Mouse (Mus musculus): ENCODE measurements around the gene Mfn1. TPM values are rescaled to one million over a fixed set of nuclear protein-coding genes. Genes with fewer than 3 reads are reported as not detected.

Mfn1 gene
- total and polyA plus RNA-seq, 3 experiments, result 16.6 to 27.4 (median 25.6) TPM

GRCm38 (mm10) chr3:32616006-32616330, 86.7 kb downstream of the Mfn1 start:
- DNase-seq (ENCODE audit: extremely low read depth), result no peak
- dilution Hi-C loops (cut with MboI; ENCODE audit: extremely low pct_ligation_motif_present, extremely low pct_unique_long_range_greater_than_20kb, low sequenced_read_pairs), result no loop called here
- H3K27ac ChIP-seq (ENCODE audit: insufficient read depth, low read depth), result no peak overlapping the region

GRCm38 (mm10) chr3:32616331-32617052, 87.2 kb downstream of the Mfn1 start, which contains the start of gene Gnb4:
Gnb4 (minus strand) TSS chr3:32616585.
- no peak within 1 kb of the TSS for H3K27ac ChIP-seq (ENCODE audit: insufficient read depth, low read depth)
- H3K9me3 ChIP-seq (replicated peaks; ENCODE audit: low read length), result no peaks in the 10 kb centered on the region
- H3K79me2 ChIP-seq (replicated peaks; ENCODE audit: control insufficient read depth, extremely low read depth, insufficient read depth, poor library complexity, severe bottlenecking), result 0 out of 2 replicates have a peak, but pooled peaks cover 2% of the 10 kb centered on the region
- in situ Hi-C loops (cut with MboI; ENCODE audit: low pct_ligation_motif_present, low pct_unique_long_range_greater_than_20kb, low sequenced_read_pairs) (no loop called here), dilution Hi-C loops (cut with MboI; ENCODE audit: extremely low pct_ligation_motif_present, extremely low pct_unique_long_range_greater_than_20kb, low sequenced_read_pairs) (no loop called here)
- peak within 1 kb of the TSS in 2 of 3 experiments; percentile 13 to 65 for H3K4me3 ChIP-seq (replicated peaks in 1 of 3; ENCODE audit: low read depth in 2 of 3, low read length in 2 of 3, poor library complexity in 1 of 3)
- peak within 1 kb of the TSS; percentile 10 for H3K9ac ChIP-seq (ENCODE audit: insufficient read depth, low read depth)
- DNase-seq (ENCODE audit: extremely low read depth), result no peak
- H3K4me1 ChIP-seq (ENCODE audit: control insufficient read depth in 1 of 2, insufficient read depth in 2 of 2), result peaks cover 7 to 16% of the 10 kb centered on the region in 2 experiments
- TF ChIP-seq KAT2A (IDR thresholded peaks at IDR 0.05; ENCODE audit: insufficient replicate concordance, low read length), result no peak
- no peak for TF ChIP-seq NRF1 (IDR thresholded peaks at IDR 0.05; ENCODE audit: low read depth, low read length)
- no peak for TF ChIP-seq EP300 (IDR thresholded peaks at IDR 0.05; ENCODE audit: low read length)
- TF ChIP-seq UBTF (IDR thresholded peaks at IDR 0.05; ENCODE audit: low read depth, low read length), result no peak
- no peak for TF ChIP-seq SIN3A (IDR thresholded peaks at IDR 0.05; ENCODE audit: low read length)
- no peak for TF ChIP-seq ZMIZ1 (IDR thresholded peaks at IDR 0.05; ENCODE audit: low read depth, low read length)
- TF ChIP-seq CHD1 (IDR thresholded peaks at IDR 0.05; ENCODE audit: low read depth, low read length), result no peak
- TF ChIP-seq ZC3H11A (IDR thresholded peaks at IDR 0.05; ENCODE audit: low read depth, low read length), result no peak
- no peak for TF ChIP-seq MAFK (IDR thresholded peaks at IDR 0.05; ENCODE audit: insufficient replicate concordance, low read length)
- no peak for TF ChIP-seq CHD2 (IDR thresholded peaks at IDR 0.05; ENCODE audit: low read length)
- TF ChIP-seq ELF1 (IDR thresholded peaks at IDR 0.05; ENCODE audit: low read depth, low read length), result no peak
- TF ChIP-seq POLR2AphosphoS2 (IDR thresholded peaks at IDR 0.05; ENCODE audit: low read depth, low read length), result no peak
- TF ChIP-seq ETS1 (conservative IDR thresholded peaks at IDR 0.05; ENCODE audit: low read depth, low read length), result no peak
- no peak for TF ChIP-seq MYC (IDR thresholded peaks at IDR 0.05; ENCODE audit: low read depth, low read length)
- no peak for TF ChIP-seq SMC3 (IDR thresholded peaks at IDR 0.05; ENCODE audit: low read depth, low read length)
- H3K4me2 ChIP-seq (ENCODE audit: insufficient read depth, low read depth, poor library complexity, severe bottlenecking), result peak within 1 kb of the TSS; percentile 95
- no peaks in the 10 kb centered on the region for H3K36me3 ChIP-seq (replicated peaks in 1 of 2; ENCODE audit: control insufficient read depth in 1 of 2, insufficient read depth in 1 of 2, low read length in 1 of 2)
- no peaks in the 10 kb centered on the region for H3K27me3 ChIP-seq (replicated peaks)

More at GRCm38 (mm10) chr3:32616006-32616330, 86.7 kb downstream of the Mfn1 start:
- Histone ChIP-seq H3K4me2 (ENCODE audit: insufficient read depth, low read depth, poor library complexity, severe bottlenecking) (peak overlapping the region; percentile 95), H3K79me2 (replicated peaks; ENCODE audit: control insufficient read depth, extremely low read depth, insufficient read depth, poor library complexity, severe bottlenecking) (no peaks in the 10 kb centered on the region), H3K9ac (ENCODE audit: insufficient read depth, low read depth) (peak overlapping the region; percentile 10), H3K27me3 (replicated peaks) (no peaks in the 10 kb centered on the region), H3K36me3 (replicated peaks in 1 of 2; ENCODE audit: control insufficient read depth in 1 of 2, insufficient read depth in 1 of 2, low read length in 1 of 2) (no peaks in the 10 kb centered on the region), H3K4me3 (replicated peaks in 1 of 3; ENCODE audit: low read depth in 2 of 3, low read length in 2 of 3, poor library complexity in 1 of 3) (peak overlapping the region in 2 of 3 experiments; percentile 13 to 65), H3K9me3 (replicated peaks; ENCODE audit: low read length) (no peaks in the 10 kb centered on the region), H3K4me1 (ENCODE audit: control insufficient read depth in 1 of 2, insufficient read depth in 2 of 2) (peaks cover 6 to 11% of the 10 kb centered on the region in 2 experiments; a peak in 3 of 4 replicates)
- in situ Hi-C loops (cut with MboI; ENCODE audit: low pct_ligation_motif_present, low pct_unique_long_range_greater_than_20kb, low sequenced_read_pairs), result no loop called here
- TF ChIP-seq UBTF (IDR thresholded peaks at IDR 0.05; ENCODE audit: low read depth, low read length), result 0 out of 2 replicates have a peak, but pooled peaks have one; percentile 36
- TF ChIP-seq POLR2A (IDR thresholded peaks at IDR 0.05; ENCODE audit: low read depth, low read length), result no peak
- no peak for TF ChIP-seq ETS1 (conservative IDR thresholded peaks at IDR 0.05; ENCODE audit: low read depth, low read length)
- no peak for TF ChIP-seq ZNF384 (IDR thresholded peaks at IDR 0.05; ENCODE audit: low read depth, low read length)
- TF ChIP-seq MEF2A (IDR thresholded peaks at IDR 0.05; ENCODE audit: borderline replicate concordance, low read depth, low read length), result no peak
- TF ChIP-seq CTCF (conservative IDR thresholded peaks at IDR 0.05 in 1 of 2, IDR thresholded peaks at IDR 0.05 in 1 of 2; ENCODE audit: low read depth in 2 of 2, low read length in 2 of 2), result no peak

Data from CH12.LX (cell line).